In genomic region chr2:62498821-62499220, GRCm38 (mm10) we compare ENCODE assay signal across 24 mouse cellular contexts. TPM values are rescaled to one million over a fixed set of nuclear protein-coding genes. Genes with fewer than 3 reads are reported as not detected.
"Had no signal": no experiment of that assay in that cellular context is flagged by ENCODE, and none has a peak within 500 bp of the region (broad histone marks: within the 10 kb centered on the region; RNA-seq: fewer than 3 reads in every experiment).

No protein-coding gene starts in this region.

- H3K9me3 ChIP-seq: lung, embryonic 15.5 days; megakaryocyte, embryonic 14.5 days; midbrain, embryonic 13.5 days; midbrain, embryonic 15.5 days; neural tube, embryonic 12.5 days; stomach, embryonic 15.5 days had no signal

- H3K4me1 ChIP-seq: lung, embryonic 15.5 days; megakaryocyte, embryonic 14.5 days; midbrain, embryonic 13.5 days; midbrain, embryonic 15.5 days; neural tube, embryonic 12.5 days; stomach, embryonic 15.5 days had no signal

- ATAC-seq: lung, postnatal 0 days; midbrain, embryonic 13.5 days; midbrain, embryonic 15.5 days had no signal

- H3K27me3 ChIP-seq: lung, embryonic 15.5 days; megakaryocyte, embryonic 14.5 days; midbrain, embryonic 13.5 days; midbrain, embryonic 15.5 days; neural tube, embryonic 12.5 days; stomach, embryonic 15.5 days had no signal

- H3K9ac ChIP-seq: lung, embryonic 15.5 days; midbrain, embryonic 13.5 days; midbrain, embryonic 15.5 days; neural tube, embryonic 12.5 days; stomach, embryonic 15.5 days had no signal

- H3K4me3 ChIP-seq: lung, embryonic 15.5 days; megakaryocyte, embryonic 14.5 days; midbrain, embryonic 13.5 days; midbrain, embryonic 15.5 days; neural tube, embryonic 12.5 days; stomach, embryonic 15.5 days had no signal

- DNase-seq: lung, adult 2 months; lung, postnatal 14 days; lung, postnatal 36 days; right cerebral cortex, postnatal 14 days; thymus, adult 2 months; thymus, postnatal 25 days; thymus, postnatal 4 days had no signal

- H3K4me2 ChIP-seq: lung, embryonic 15.5 days; midbrain, embryonic 11.5 days; midbrain, embryonic 13.5 days; midbrain, embryonic 15.5 days; neural tube, embryonic 12.5 days; stomach, embryonic 15.5 days had no signal

- H3K27ac ChIP-seq: lung, embryonic 15.5 days; macrophage; midbrain, embryonic 13.5 days; midbrain, embryonic 15.5 days; neural tube, embryonic 12.5 days; stomach, embryonic 15.5 days; stomach, postnatal 0 days had no signal

- H3K36me3 ChIP-seq: lung, embryonic 15.5 days; midbrain, embryonic 13.5 days; midbrain, embryonic 15.5 days; neural tube, embryonic 12.5 days; stomach, embryonic 15.5 days had no signal

RNA-seq across cellular contexts. Expression of gene Gcg, which starts 15.4 kb away (rescaled TPM):
- total RNA-seq: megakaryocyte progenitor cell, adult 5-6 weeks; midbrain, postnatal 0 days; monocyte, adult 5-6 weeks; neutrophil, adult 5-6 weeks had no signal
- polyA plus RNA-seq: lung, adult 2 months; lung, postnatal 0 days; macrophage; midbrain, embryonic 11.5 days; neural tube, embryonic 12.5 days; spleen, adult 2 months; testis, adult 2 months; urinary bladder, adult 2 months had no signal
